Mouse (Mus musculus): Measurements from ENCODE around the gene Srgap2. TPM values are rescaled to one million over a fixed set of nuclear protein-coding genes. Genes with fewer than 3 reads are reported as not detected.

Srgap2 gene
- polyA plus RNA-seq, 1 experiment from 2014 or later = 16.4 TPM

GRCm38 (mm10) chr1:131421113-131421512, 106.0 kb downstream of the Srgap2 start:
- no peak overlapping the region for H3K9ac ChIP-seq (ENCODE audit: low read length)
- no peaks in the 10 kb centered on the region for H3K27me3 ChIP-seq (replicated peaks; ENCODE audit: control insufficient read depth, insufficient read depth, low read length)
- no peak overlapping the region for H3K27ac ChIP-seq (ENCODE audit: low read depth)
- H3K36me3 ChIP-seq (ENCODE audit: control insufficient read depth, insufficient read depth, low read length) = no peaks in the 10 kb centered on the region
- H3K9me3 ChIP-seq (ENCODE audit: control insufficient read depth, low read length) = no peaks in the 10 kb centered on the region
- ATAC-seq (replicated peaks; ENCODE audit: low FRiP score, low TSS enrichment, low read depth) = no peak
- no peak for DNase-seq (ENCODE audit: low spot score)
- H3K4me3 ChIP-seq (ENCODE audit: low read depth, low read length) = no peak overlapping the region
- H3K4me1 ChIP-seq (replicated peaks; ENCODE audit: control insufficient read depth, insufficient read depth, low read length) = peaks cover 3% of the 10 kb centered on the region; the same call in 1 of the 2 replicates
- H3K4me2 ChIP-seq (ENCODE audit: low read length) = no peak overlapping the region

GRCm38 (mm10) chr1:131420660-131421059, 106.5 kb downstream of the Srgap2 start:
- Histone ChIP-seq H3K4me3 (ENCODE audit: low read depth, low read length) (no peak overlapping the region), H3K36me3 (ENCODE audit: control insufficient read depth, insufficient read depth, low read length) (no peaks in the 10 kb centered on the region), H3K27ac (ENCODE audit: low read depth) (no peak overlapping the region), H3K4me2 (ENCODE audit: low read length) (no peak overlapping the region), H3K27me3 (replicated peaks; ENCODE audit: control insufficient read depth, insufficient read depth, low read length) (no peaks in the 10 kb centered on the region), H3K4me1 (replicated peaks; ENCODE audit: control insufficient read depth, insufficient read depth, low read length) (peaks cover 3% of the 10 kb centered on the region; the same call in 1 of the 2 replicates), H3K9ac (ENCODE audit: low read length) (no peak overlapping the region), H3K9me3 (ENCODE audit: control insufficient read depth, low read length) (no peaks in the 10 kb centered on the region)
- DNase-seq (ENCODE audit: low spot score) = no peak
- ATAC-seq (replicated peaks; ENCODE audit: low FRiP score, low TSS enrichment, low read depth) = no peak
- 76% methylated on average over 4 of the region's 4 CpGs for WGBS

- no peak overlapping the region for H3K9ac ChIP-seq (ENCODE audit: low read length)
- H3K4me1 ChIP-seq (replicated peaks; ENCODE audit: control insufficient read depth, insufficient read depth, low read length) = peaks cover 3% of the 10 kb centered on the region; the same call in 1 of the 2 replicates
- H3K36me3 ChIP-seq (ENCODE audit: control insufficient read depth, insufficient read depth, low read length) = no peaks in the 10 kb centered on the region
- whole genome bisulfite sequencing = 25% methylated on average over 3 of the region's 3 CpGs
- H3K27ac ChIP-seq (ENCODE audit: low read depth) = no peak overlapping the region
- no peaks in the 10 kb centered on the region for H3K27me3 ChIP-seq (replicated peaks; ENCODE audit: control insufficient read depth, insufficient read depth, low read length)
- no peak for ATAC-seq (replicated peaks; ENCODE audit: low FRiP score, low TSS enrichment, low read depth)
- H3K4me2 ChIP-seq (ENCODE audit: low read length) = no peak overlapping the region
- H3K4me3 ChIP-seq (ENCODE audit: low read depth, low read length) = no peak overlapping the region
- no peaks in the 10 kb centered on the region for H3K9me3 ChIP-seq (ENCODE audit: control insufficient read depth, low read length)
- no peak for DNase-seq (ENCODE audit: low spot score)
Observed at GRCm38 (mm10) chr1:131419307-131419706, 107.8 kb downstream of the Srgap2 start.

- Histone ChIP-seq H3K4me2 (ENCODE audit: low read length) (no peak overlapping the region), H3K36me3 (ENCODE audit: control insufficient read depth, insufficient read depth, low read length) (no peaks in the 10 kb centered on the region), H3K4me3 (ENCODE audit: low read depth, low read length) (no peak overlapping the region), H3K9ac (ENCODE audit: low read length) (no peak overlapping the region), H3K4me1 (replicated peaks; ENCODE audit: control insufficient read depth, insufficient read depth, low read length) (peaks cover 3% of the 10 kb centered on the region; the same call in 1 of the 2 replicates), H3K27me3 (replicated peaks; ENCODE audit: control insufficient read depth, insufficient read depth, low read length) (no peaks in the 10 kb centered on the region), H3K27ac (ENCODE audit: low read depth) (no peak overlapping the region), H3K9me3 (ENCODE audit: control insufficient read depth, low read length) (no peaks in the 10 kb centered on the region)
- DNase-seq (ENCODE audit: low spot score) (no peak), ATAC-seq (replicated peaks; ENCODE audit: low FRiP score, low TSS enrichment, low read depth) (no peak)
- 75% methylated on average over 5 of the region's 5 CpGs for WGBS
Observed at GRCm38 (mm10) chr1:131417821-131418660, 109.1 kb downstream of the Srgap2 start.

- Histone ChIP-seq H3K36me3 (ENCODE audit: control insufficient read depth, insufficient read depth, low read length) (no peaks in the 10 kb centered on the region), H3K27me3 (replicated peaks; ENCODE audit: control insufficient read depth, insufficient read depth, low read length) (no peaks in the 10 kb centered on the region), H3K27ac (ENCODE audit: low read depth) (no peak overlapping the region), H3K4me2 (ENCODE audit: low read length) (no peak overlapping the region), H3K9me3 (ENCODE audit: control insufficient read depth, low read length) (no peaks in the 10 kb centered on the region), H3K9ac (ENCODE audit: low read length) (no peak overlapping the region), H3K4me1 (replicated peaks; ENCODE audit: control insufficient read depth, insufficient read depth, low read length) (peaks cover 3% of the 10 kb centered on the region; the same call in 1 of the 2 replicates), H3K4me3 (ENCODE audit: low read depth, low read length) (no peak overlapping the region)
- WGBS = 76% methylated on average over 5 of the region's 5 CpGs
- DNase-seq (ENCODE audit: low spot score) (no peak), ATAC-seq (replicated peaks; ENCODE audit: low FRiP score, low TSS enrichment, low read depth) (no peak)
Observed at GRCm38 (mm10) chr1:131417059-131417750, 109.9 kb downstream of the Srgap2 start.

- Histone ChIP-seq H3K4me2 (ENCODE audit: low read length) (no peak overlapping the region), H3K36me3 (ENCODE audit: control insufficient read depth, insufficient read depth, low read length) (no peaks in the 10 kb centered on the region), H3K4me3 (ENCODE audit: low read depth, low read length) (no peak overlapping the region), H3K9me3 (ENCODE audit: control insufficient read depth, low read length) (no peaks in the 10 kb centered on the region), H3K9ac (ENCODE audit: low read length) (no peak overlapping the region), H3K27ac (ENCODE audit: low read depth) (no peak overlapping the region), H3K27me3 (replicated peaks; ENCODE audit: control insufficient read depth, insufficient read depth, low read length) (no peaks in the 10 kb centered on the region), H3K4me1 (replicated peaks; ENCODE audit: control insufficient read depth, insufficient read depth, low read length) (no peaks in the 10 kb centered on the region)
- no peak for DNase-seq (ENCODE audit: low spot score)
- ATAC-seq (replicated peaks; ENCODE audit: low FRiP score, low TSS enrichment, low read depth) = no peak
- WGBS = 77% methylated on average over 3 of the region's 3 CpGs
Observed at GRCm38 (mm10) chr1:131403567-131403966, 123.6 kb downstream of the Srgap2 start.

- Histone ChIP-seq H3K27ac (ENCODE audit: low read depth) (no peak overlapping the region), H3K9me3 (ENCODE audit: control insufficient read depth, low read length) (no peaks in the 10 kb centered on the region), H3K4me2 (ENCODE audit: low read length) (no peak overlapping the region), H3K4me3 (ENCODE audit: low read depth, low read length) (no peak overlapping the region), H3K4me1 (replicated peaks; ENCODE audit: control insufficient read depth, insufficient read depth, low read length) (no peaks in the 10 kb centered on the region), H3K9ac (ENCODE audit: low read length) (no peak overlapping the region), H3K36me3 (ENCODE audit: control insufficient read depth, insufficient read depth, low read length) (no peaks in the 10 kb centered on the region), H3K27me3 (replicated peaks; ENCODE audit: control insufficient read depth, insufficient read depth, low read length) (no peaks in the 10 kb centered on the region)
- 85% methylated on average over 3 of the region's 3 CpGs for WGBS
- no peak for ATAC-seq (replicated peaks; ENCODE audit: low FRiP score, low TSS enrichment, low read depth)
- DNase-seq (ENCODE audit: low spot score) = no peak
Observed at GRCm38 (mm10) chr1:131400844-131401243, 126.3 kb downstream of the Srgap2 start.

GRCm38 (mm10) chr1:131398181-131398580, 129.0 kb downstream of the Srgap2 start:
- H3K4me2 ChIP-seq (ENCODE audit: low read length) = no peak overlapping the region

More at GRCm38 (mm10) chr1:131398181-131398580, 129.0 kb downstream of the Srgap2 start:
- Histone ChIP-seq H3K27ac (ENCODE audit: low read depth) (no peak overlapping the region), H3K4me1 (replicated peaks; ENCODE audit: control insufficient read depth, insufficient read depth, low read length) (no peaks in the 10 kb centered on the region), H3K4me3 (ENCODE audit: low read depth, low read length) (no peak overlapping the region), H3K9ac (ENCODE audit: low read length) (no peak overlapping the region), H3K36me3 (ENCODE audit: control insufficient read depth, insufficient read depth, low read length) (no peaks in the 10 kb centered on the region), H3K27me3 (replicated peaks; ENCODE audit: control insufficient read depth, insufficient read depth, low read length) (no peaks in the 10 kb centered on the region), H3K9me3 (ENCODE audit: control insufficient read depth, low read length) (no peaks in the 10 kb centered on the region)
- ATAC-seq (replicated peaks; ENCODE audit: low FRiP score, low TSS enrichment, low read depth) (no peak), DNase-seq (ENCODE audit: low spot score) (no peak)

All from intestine, embryonic 14.5 days (tissue).